Mouse (Mus musculus) MEL (cell line): Measurements from ENCODE around the gene Cdh4. TPM values are rescaled to one million over a fixed set of nuclear protein-coding genes. Genes with fewer than 3 reads are reported as not detected.
A peak's percentile ranks its signal among the peaks of the same experiment; 100 is the strongest.

ENCODE experiments used
- DNase-seq: peaks from one replicate; pipeline ENCODE4 v3.0.0; 2011; ENCODE audit warnings: low read depth, low spot score
- H3K27ac ChIP-seq: 2 replicates; pipeline ENCODE4 v1.5.1; 2012; ENCODE audit warnings: low read depth, mild to moderate bottlenecking, control low read depth, low read length, moderate library complexity; ENCODE audit not compliant: control insufficient read depth
- H3K27me3 ChIP-seq, 2 experiments: fragments of 150-350 bp in 1 of 2; sonication (generic) in 1 of 2; 2 replicates each; pipeline ENCODE4 v1.6.1; 2012; ENCODE audit warnings: low read length in 2 of 2, mild to moderate bottlenecking in 2 of 2, improper control_type of control experiment in 1 of 2, moderate library complexity in 1 of 2; ENCODE audit not compliant: insufficient read depth in 2 of 2, control insufficient read depth in 1 of 2
- H3K36me3 ChIP-seq, 2 experiments: 2 replicates each; pipeline ENCODE4 v1.6.1; 2012 to 2014; ENCODE audit warnings: low read length in 2 of 2, improper control_type of control experiment in 1 of 2, inconsistent platforms in 1 of 2, mild to moderate bottlenecking in 1 of 2; ENCODE audit not compliant: insufficient read depth in 2 of 2, control insufficient read depth in 1 of 2
- H3K4me1 ChIP-seq, 2 experiments: fragments of 150-350 bp in 1 of 2; sonication (generic) in 1 of 2; 2 replicates each; pipeline ENCODE4 v1.6.1; 2012; ENCODE audit warnings: low read length in 2 of 2, improper control_type of control experiment in 1 of 2, mild to moderate bottlenecking in 1 of 2; ENCODE audit not compliant: insufficient read depth in 2 of 2, control insufficient read depth in 1 of 2
- H3K4me3 ChIP-seq, 2 experiments: fragments of 150-350 bp in 1 of 2; sonication (generic) in 1 of 2; 2 replicates each; pipeline ENCODE4 v1.5.1; 2012; ENCODE audit warnings: low read depth in 2 of 2, low read length in 2 of 2, mild to moderate bottlenecking in 2 of 2, moderate library complexity in 2 of 2, control low read depth in 1 of 2, improper control_type of control experiment in 1 of 2; ENCODE audit not compliant: control insufficient read depth in 1 of 2, insufficient read depth in 1 of 2
- H3K79me2 ChIP-seq: 2 replicates; pipeline ENCODE4 v1.6.1; 2012; ENCODE audit warnings: mild to moderate bottlenecking, low read length, moderate library complexity; ENCODE audit not compliant: control insufficient read depth, poor library complexity, insufficient read depth
- H3K9ac ChIP-seq: 2 replicates; pipeline ENCODE4 v1.6.1; 2012; ENCODE audit warnings: low read depth, mild to moderate bottlenecking, control low read depth, low read length, moderate library complexity; ENCODE audit not compliant: control insufficient read depth, poor library complexity, severe bottlenecking
- H3K9me3 ChIP-seq: fragments of 150-350 bp; sonication (generic); replicated peaks from 2 replicates; pipeline ENCODE4 v1.6.1; 2012; ENCODE audit warnings: mild to moderate bottlenecking, low read length, improper control_type of control experiment, moderate library complexity; ENCODE audit not compliant: insufficient read depth
- CHD1 ChIP-seq: IDR thresholded peaks from 2 replicates; pipeline ENCODE4 v1.6.1; 2012; ENCODE audit warnings: low read depth, mild to moderate bottlenecking, inconsistent platforms, low read length, improper control_type of control experiment
- CTCF ChIP-seq, 3 experiments: IDR thresholded peaks in 2 of 3; conservative IDR thresholded peaks in 1 of 3; 2 replicates each; pipeline ENCODE4 v1.5.1; 2011 to 2012; ENCODE audit warnings: low read length in 3 of 3, low read depth in 2 of 3, mild to moderate bottlenecking in 2 of 3, improper control_type of control experiment in 1 of 3, inconsistent platforms in 1 of 3, mixed read lengths in 1 of 3, moderate library complexity in 1 of 3; ENCODE audit not compliant: control insufficient read depth in 1 of 3, insufficient read depth in 1 of 3, poor library complexity in 1 of 3, severe bottlenecking in 1 of 3
- ELF1 ChIP-seq: IDR thresholded peaks from 2 replicates; pipeline ENCODE4 v1.6.1; 2014; ENCODE audit warnings: low read depth, mild to moderate bottlenecking, inconsistent platforms, low read length, improper control_type of control experiment, moderate library complexity
- KAT2A ChIP-seq: conservative IDR thresholded peaks from 2 replicates; pipeline ENCODE4 v1.6.1; 2012; ENCODE audit warnings: low read depth, low read length, improper control_type of control experiment, inconsistent platforms
- MAFK ChIP-seq: IDR thresholded peaks from 2 replicates; pipeline ENCODE4 v1.6.1; 2011; ENCODE audit warnings: low read depth, mild to moderate bottlenecking, low read length, improper control_type of control experiment, borderline replicate concordance
- MAX ChIP-seq: IDR thresholded peaks from 2 replicates; pipeline ENCODE4 v1.6.1; 2011; ENCODE audit warnings: low read length, improper control_type of control experiment
- NELFE ChIP-seq: IDR thresholded peaks from 2 replicates; pipeline ENCODE4 v1.6.1; 2011; ENCODE audit warnings: low read depth, low read length, improper control_type of control experiment
- POLR2A ChIP-seq, 2 experiments: IDR thresholded peaks; 2 replicates each; pipeline ENCODE4 v1.6.1; 2011 to 2012; ENCODE audit warnings: low read length in 2 of 2, mild to moderate bottlenecking in 2 of 2, control low read depth in 1 of 2, improper control_type of control experiment in 1 of 2, low read depth in 1 of 2, moderate library complexity in 1 of 2; ENCODE audit not compliant: control insufficient read depth in 1 of 2, insufficient read depth in 1 of 2, poor library complexity in 1 of 2
- RAD21 ChIP-seq: IDR thresholded peaks from 2 replicates; pipeline ENCODE4 v1.6.1; 2011; ENCODE audit warnings: mild to moderate bottlenecking, low read depth, low read length, improper control_type of control experiment
- RCOR1 ChIP-seq: IDR thresholded peaks from 2 replicates; pipeline ENCODE4 v1.6.1; 2012; ENCODE audit warnings: low read depth, mild to moderate bottlenecking, inconsistent platforms, low read length, improper control_type of control experiment
- SIN3A ChIP-seq: IDR thresholded peaks from 2 replicates; pipeline ENCODE4 v1.6.1; 2012; ENCODE audit warnings: low read length, improper control_type of control experiment, inconsistent platforms
- SMC3 ChIP-seq: IDR thresholded peaks from 2 replicates; pipeline ENCODE4 v1.6.1; 2011; ENCODE audit warnings: low read depth, low read length, improper control_type of control experiment
- TAL1 ChIP-seq: IDR thresholded peaks from 2 replicates; pipeline ENCODE4 v1.6.1; 2012; ENCODE audit warnings: mild to moderate bottlenecking, inconsistent platforms, low read length, moderate library complexity, mixed read lengths
- USF1 ChIP-seq: IDR thresholded peaks from 2 replicates; pipeline ENCODE4 v1.6.1; 2014; ENCODE audit warnings: low read depth, mild to moderate bottlenecking, inconsistent platforms, low read length, improper control_type of control experiment, moderate library complexity
- ZMIZ1 ChIP-seq: IDR thresholded peaks from 2 replicates; pipeline ENCODE4 v1.6.1; 2012; ENCODE audit warnings: low read depth, mild to moderate bottlenecking, inconsistent platforms, low read length, improper control_type of control experiment, moderate library complexity
- ZNF384 ChIP-seq: IDR thresholded peaks from 2 replicates; pipeline ENCODE4 v1.6.1; 2012; ENCODE audit warnings: low read depth, mild to moderate bottlenecking, inconsistent platforms, low read length, improper control_type of control experiment
- polyA plus RNA-seq, 2 experiments: library from polyadenylated mRNA; stranded (reverse) in 1 of 2; unstranded in 1 of 2; fragments of >175 nt in 1 of 2; fragments of >200 nt in 1 of 2; gene quantifications; 2 replicates each; pipeline versions ENCODE4 v1.2.1 to v1.2.4; 2012; ENCODE audit warnings: low replicate concordance in 2 of 2, low read depth in 1 of 2; ENCODE audit not compliant: insufficient read length in 2 of 2, insufficient read depth in 1 of 2, missing spikeins in 1 of 2
- total RNA-seq: library from RNA; depleted of rRNA; stranded (reverse); fragments of 300-350 nt; gene quantifications from 2 replicates; pipeline ENCODE4 v1.2.3, GENCODE M21; 2012

The Cdh4 gene
- total and polyA plus RNA-seq, 3 experiments, result not detected

DNA sequence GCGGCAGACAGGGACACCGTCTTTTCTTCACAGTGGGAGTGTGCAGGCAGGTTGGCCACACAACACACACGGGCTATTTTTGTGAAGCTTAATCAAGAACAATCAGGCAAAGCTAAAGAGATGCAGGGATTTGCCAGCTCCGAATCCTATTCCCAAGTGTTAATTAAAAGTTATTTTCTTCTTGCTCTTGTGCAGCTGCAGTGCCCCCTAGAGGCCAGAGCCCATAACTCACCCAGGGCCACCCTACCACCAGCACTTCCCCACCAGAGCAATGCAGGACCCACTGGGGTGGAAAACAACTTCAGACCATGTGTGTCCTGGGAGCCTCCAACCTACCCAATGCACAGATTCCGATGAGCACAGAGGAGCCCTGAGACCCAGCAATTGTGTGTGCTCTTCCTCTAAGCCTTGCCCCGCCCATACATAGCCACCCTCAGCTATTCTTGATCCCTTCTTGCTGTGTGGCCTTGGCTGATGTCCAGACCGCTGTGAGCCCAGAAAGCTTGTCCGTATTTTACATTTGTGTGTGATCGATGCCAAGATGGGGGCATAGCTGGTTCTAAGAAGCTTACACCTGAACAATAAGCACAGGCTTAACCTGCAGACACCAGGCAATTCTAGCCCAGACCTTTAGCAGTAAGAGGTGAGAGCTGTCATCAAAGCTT, 435.5 kb downstream of the Cdh4 start:
- Histone ChIP-seq H3K4me1 (no peaks in the 10 kb centered on the region), H3K27me3 (no peaks in the 10 kb centered on the region), H3K9me3 (no peaks in the 10 kb centered on the region), H3K9ac (no peak overlapping the region), H3K4me3 (no peak overlapping the region), H3K27ac (no peak overlapping the region), H3K79me2 (no peaks in the 10 kb centered on the region)
- peak; percentile 35 for DNase-seq
- TF ChIP-seq SMC3 (peak; percentile 39; the same call in 1 of the 2 replicates), MAFK (no peak), TAL1 (no peak), CTCF (IDR thresholded peaks at IDR 0.05 in 2 of 3, conservative IDR thresholded peaks at IDR 0.05 in 1 of 3; ENCODE audit: control insufficient read depth in 1 of 3, insufficient read depth in 1 of 3, low read depth in 2 of 3, low read length in 3 of 3, poor library complexity in 1 of 3, severe bottlenecking in 1 of 3) (peak; percentile 59 to 80 (median 61)), RAD21 (peak; percentile 54), CHD1 (no peak), USF1 (no peak), MAX (no peak)
- TF ChIP-seq, all 39 proteins: peak for 3
- H3K36me3 ChIP-seq, result no peaks in the 10 kb centered on the region

DNA sequence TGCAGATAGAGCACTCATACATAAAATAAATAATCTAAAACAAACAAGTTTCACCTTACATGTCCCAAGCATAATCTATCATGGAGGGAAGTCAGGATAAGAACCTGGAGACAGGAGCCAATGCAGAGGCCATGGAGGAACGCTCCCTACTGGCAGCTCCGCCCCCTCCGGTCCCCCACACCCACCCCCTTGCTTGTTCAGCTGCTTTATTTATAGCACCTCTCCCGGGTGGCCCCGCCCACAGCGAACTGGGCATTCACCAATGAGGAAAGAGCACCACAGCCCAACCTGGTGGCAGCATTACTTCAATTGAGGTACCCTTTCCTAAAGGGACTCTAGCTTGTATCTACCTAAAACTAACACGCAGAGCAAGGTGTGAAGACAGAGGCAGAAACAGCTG, 442.3 kb downstream of the Cdh4 start:
- no peaks in the 10 kb centered on the region for H3K27me3 ChIP-seq
- H3K27ac ChIP-seq, result no peak overlapping the region
- no peaks in the 10 kb centered on the region for H3K36me3 ChIP-seq
- no peak overlapping the region for H3K4me3 ChIP-seq
- TF ChIP-seq POLR2A (IDR thresholded peaks at IDR 0.05; ENCODE audit: control insufficient read depth in 1 of 2, insufficient read depth in 1 of 2, low read depth in 1 of 2, low read length in 2 of 2, poor library complexity in 1 of 2), result no peak
- TF ChIP-seq RAD21, result no peak
- no peak for TF ChIP-seq KAT2A
- no peak for TF ChIP-seq NELFE
- TF ChIP-seq MAX, result no peak
- no peaks in the 10 kb centered on the region for H3K9me3 ChIP-seq
- H3K79me2 ChIP-seq, result no peaks in the 10 kb centered on the region
- no peak overlapping the region for H3K9ac ChIP-seq
- no peaks in the 10 kb centered on the region for H3K4me1 ChIP-seq
- no peak for DNase-seq

DNA sequence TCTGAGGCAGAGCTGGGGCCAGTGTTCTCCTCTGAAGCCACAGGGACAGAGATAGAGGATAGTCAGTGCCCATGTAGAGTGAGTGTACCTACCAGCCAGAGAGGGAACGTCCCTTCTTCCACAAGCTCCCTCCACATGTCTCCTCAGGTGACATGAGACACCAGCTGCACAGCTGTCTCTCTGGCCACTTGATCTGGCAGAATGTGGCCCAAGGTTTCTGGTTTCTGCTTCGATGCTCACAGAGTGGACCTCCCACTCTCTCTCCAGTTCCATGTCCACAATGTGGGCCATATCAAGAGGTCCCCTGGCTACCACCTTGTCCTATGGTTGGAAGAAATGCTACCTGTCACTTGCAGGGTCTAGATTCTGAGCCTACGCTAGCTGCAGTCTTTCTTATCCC, 448.8 kb downstream of the Cdh4 start:
- Histone ChIP-seq H3K9ac (no peak overlapping the region), H3K36me3 (no peaks in the 10 kb centered on the region), H3K27ac (no peak overlapping the region), H3K79me2 (no peaks in the 10 kb centered on the region), H3K27me3 (no peaks in the 10 kb centered on the region), H3K4me3 (no peak overlapping the region), H3K9me3 (no peaks in the 10 kb centered on the region), H3K4me1 (no peaks in the 10 kb centered on the region)
- TF ChIP-seq RCOR1 (no peak), ZMIZ1 (no peak), NELFE (no peak), RAD21 (no peak), ELF1 (no peak), KAT2A (no peak), ZNF384 (no peak), SIN3A (no peak), USF1 (no peak)
- no peak for DNase-seq
